Mouse (Mus musculus) erythroid progenitor cell, adult 5-6 weeks (primary cell): ENCODE measurements around the gene Fam186b. TPM values are rescaled to one million over a fixed set of nuclear protein-coding genes. Genes with fewer than 3 reads are reported as not detected.

ENCODE experiments used
- ATAC-seq: replicated peaks from 2 replicates; pipeline ENCODE4 v1.8.0; 2016; ENCODE audit warnings: moderate number of reproducible peaks, mild to moderate bottlenecking, moderate TSS enrichment, inconsistent platforms; ENCODE audit not compliant: poor library complexity, low FRiP score, severe bottlenecking
- total RNA-seq, 2 experiments: library from RNA; stranded (forward) in 1 of 2; stranded (reverse) in 1 of 2; fragments of 150-400 nt in 1 of 2; fragments of 186-747, 209-891 nt in 1 of 2; gene quantifications; 2 replicates each; pipeline versions ENCODE4 v1.2.3 to v1.2.4; 2015 to 2017; ENCODE audit warnings: low replicate concordance in 2 of 2

Fam186b gene
- total RNA-seq, 2 experiments from 2014 or later, result not detected

DNA sequence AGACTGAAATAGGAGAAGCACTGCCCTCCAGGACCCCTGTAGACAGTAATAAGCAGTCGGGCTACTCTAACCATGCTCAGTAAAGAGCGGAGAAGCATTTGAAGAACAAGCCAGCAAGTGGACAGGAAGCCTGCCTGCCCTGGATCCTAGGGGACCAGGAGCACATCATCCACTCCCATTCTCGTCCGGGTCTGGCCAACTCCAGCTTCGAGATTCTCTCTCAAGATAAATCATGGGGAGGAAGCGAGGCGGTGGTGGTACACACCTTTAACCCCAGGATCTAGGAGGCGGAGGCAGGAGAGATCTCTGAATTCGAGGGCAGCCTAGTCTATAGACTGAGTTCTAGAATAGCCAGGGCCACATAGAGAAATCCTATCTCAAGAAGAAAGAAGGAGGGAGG lies 28.5 kb upstream of the Fam186b start:
- ATAC-seq, result no peak

DNA sequence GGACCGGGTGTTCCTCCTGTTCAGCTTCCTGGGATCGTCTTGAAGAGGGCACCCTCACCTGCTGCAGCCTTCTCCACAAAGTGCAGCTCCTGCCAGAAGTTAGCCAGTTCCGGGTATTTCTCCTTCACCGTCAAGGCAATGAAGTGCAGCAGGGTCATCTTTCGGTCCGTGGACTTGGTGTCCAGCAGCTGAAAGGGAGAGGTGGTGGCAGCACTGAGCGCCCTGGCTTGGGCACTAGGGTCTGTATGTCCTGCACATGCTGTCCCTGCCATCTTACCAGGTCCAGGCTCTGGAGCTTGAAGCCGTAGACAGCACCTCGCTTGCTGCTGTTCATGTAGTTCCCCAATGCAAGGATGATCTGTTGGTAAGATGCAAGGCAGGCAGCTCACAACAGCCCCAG lies 25.3 kb upstream of the Fam186b start:
- no peak for ATAC-seq

DNA sequence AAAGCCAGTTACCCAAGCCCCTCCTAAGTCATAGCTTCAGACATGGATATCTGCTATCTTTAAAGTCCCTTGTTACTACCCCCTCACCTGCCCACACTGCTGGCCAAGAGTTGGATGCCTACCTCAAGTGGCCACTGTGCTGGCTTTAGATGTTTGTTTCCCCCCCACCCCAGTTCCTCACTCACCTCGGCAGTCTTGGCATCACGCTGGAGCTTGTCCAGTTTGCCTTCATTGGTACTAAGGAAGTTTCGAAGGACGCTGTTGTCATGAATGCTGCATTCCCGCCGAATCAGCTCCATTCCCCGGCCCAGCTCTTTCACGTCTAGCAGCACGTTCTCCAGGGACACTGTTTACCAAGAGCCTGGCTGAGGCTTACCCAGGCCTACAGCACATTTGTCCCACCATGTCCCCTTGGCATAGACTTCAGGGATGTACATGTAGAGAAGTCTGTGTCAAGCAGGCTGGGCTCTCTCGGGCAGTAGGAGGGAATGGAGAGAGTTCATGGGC lies 24.5 kb upstream of the Fam186b start:
- ATAC-seq, result no peak

DNA sequence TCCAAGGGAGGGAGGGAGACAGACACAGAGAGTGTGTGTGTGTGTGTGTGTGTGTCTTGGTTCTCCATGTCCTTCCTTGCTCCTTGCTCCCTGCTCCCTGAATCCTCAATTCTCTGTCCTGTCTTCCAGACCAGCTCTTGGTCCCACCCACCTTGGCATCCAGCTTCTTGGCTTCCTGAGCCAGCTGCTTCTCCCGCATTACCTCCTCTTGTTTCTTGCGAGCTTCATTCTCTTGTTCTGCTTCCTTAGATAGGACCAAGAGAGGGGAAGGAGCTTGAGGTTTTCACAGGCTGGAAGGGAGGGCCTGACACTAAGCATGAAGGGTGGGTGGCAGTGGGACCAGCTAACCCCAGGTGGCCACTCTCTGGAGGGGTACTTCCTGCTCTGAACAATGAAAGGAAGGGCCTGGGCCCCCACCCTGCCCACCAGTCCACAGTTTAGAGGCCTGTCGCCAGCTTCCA lies 23.8 kb upstream of the Fam186b start:
- ATAC-seq, result no peak

DNA sequence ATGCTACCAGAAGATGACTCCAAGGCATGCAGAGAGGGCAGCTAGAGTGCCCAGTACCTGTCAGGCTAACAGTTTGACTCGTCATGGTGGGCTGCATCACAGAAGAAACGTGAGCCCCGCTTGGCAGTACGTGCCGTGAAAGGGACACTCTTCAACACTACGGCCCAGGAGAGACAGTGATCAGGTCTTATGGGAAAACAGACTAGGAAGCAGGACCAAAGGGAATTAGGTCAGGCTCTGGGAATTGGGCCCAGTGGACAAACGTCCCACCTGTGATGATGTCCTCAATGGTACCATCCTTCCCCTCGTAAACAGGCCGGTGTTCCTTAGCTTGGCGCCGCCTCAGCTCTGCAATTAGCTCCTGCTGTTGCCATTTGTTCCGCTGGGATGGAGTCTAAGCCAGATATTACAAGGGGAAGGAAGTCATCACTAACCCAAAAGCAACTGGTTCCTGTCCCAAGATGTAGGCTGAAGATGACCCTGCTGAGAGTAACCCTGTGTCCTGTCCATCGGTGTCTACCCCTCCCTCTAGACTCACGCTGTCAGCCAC lies 23.2 kb upstream of the Fam186b start:
- no peak for ATAC-seq

DNA sequence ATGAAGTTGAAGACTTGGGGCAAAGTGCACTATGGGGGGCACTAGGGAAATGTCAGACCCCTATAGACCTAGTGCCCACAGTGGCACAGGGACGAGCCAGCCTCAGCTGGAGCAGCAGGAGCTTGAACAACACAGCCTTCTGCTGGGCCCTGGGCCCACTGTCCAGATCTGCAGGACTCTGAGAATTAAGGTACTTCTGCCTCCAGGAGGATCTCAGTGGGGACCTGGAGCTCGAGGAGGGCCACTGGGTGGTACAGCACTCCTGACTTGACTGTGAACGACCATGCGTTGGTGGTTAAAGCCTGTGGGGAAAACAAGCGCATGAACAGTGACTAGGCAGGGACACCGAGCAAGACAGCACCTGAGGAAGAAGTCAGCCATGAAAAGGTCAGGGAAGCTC lies 22.4 kb upstream of the Fam186b start:
- ATAC-seq, result no peak

DNA sequence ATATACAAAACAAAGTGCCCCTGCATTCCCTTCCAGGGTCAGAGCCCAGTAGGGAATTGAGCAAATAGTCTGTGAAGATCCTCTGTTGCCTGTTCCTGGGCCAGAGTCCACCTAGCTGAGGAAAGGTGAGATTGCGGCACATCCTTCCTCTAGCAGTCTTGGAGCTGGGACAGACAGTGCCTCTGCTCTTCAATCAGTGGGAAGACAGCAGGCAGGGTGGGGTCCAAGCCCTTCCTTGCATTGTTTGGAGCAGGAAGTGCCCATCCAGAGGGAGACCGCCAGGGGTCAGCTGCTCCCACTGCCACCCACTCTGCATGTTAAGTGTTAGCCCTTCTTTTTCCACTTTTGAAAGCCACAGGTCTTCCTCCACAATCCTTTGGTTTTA lies 21.6 kb upstream of the Fam186b start:
- ATAC-seq, result no peak

DNA sequence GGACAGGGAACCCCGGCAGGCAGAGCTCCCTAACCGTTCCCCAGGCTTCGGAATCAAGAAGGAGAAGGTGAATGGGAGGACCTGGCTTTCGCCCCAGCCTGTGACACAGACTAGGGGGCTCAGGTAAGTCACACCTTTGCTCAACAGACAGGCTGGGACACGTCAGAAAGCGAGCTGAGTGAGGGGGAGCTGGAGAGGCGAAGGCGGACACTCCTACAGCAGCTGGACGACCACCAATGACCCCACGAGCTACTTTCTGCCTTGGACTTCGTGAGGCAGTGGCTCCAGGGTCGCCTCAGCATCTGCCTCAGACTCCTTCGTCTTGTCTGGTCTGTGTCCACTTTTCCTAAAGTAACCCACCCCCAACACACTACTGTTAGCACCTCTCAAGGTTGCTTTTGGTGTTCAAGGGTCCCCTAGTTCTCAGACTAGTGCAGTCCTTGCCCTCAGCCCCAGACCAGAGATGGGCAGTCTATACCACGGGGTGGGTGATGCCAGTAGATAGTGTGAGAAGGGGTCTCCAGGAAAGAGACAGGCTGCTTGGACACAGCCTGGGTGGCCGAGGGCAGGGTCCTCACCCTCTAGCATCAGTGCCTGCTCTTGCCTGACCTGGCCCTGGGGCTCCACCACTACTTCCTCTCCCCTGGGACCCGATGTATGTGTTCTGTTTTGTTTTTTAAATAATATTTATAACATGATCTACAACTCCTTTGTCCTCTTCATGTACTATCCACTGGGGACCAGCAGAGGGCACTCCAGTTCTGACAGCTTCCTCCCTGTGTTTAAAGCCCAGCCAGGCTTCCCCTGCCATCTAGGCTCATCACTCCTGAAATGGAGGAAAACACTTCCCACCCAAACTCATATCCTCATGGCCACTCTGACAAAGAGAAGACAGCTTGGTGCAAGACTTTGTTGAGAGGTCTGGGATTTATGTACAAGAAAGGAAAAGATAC lies 20.9 kb upstream of the Fam186b start:
- ATAC-seq, result no peak

DNA sequence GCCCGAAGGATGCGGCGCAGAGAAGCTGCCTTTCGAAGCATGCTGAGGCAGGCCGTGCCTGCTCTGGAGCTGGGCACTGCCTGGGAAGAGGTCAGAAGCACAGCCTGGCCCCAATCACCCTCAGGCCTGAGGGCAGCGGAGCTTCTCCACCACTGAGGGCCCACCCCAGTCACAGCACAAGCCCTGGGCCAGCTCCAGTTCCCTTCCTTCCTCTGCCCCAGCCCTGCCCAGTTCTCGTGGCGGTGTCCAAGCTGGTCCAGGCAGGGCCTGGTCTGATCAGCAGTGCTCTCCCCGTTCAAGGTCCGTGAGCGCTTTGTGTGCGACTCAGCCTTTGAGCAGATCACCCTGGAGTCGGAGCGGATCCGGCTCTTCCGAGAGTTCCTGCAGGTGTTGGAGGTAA lies 19.2 kb upstream of the Fam186b start:
- 0 out of 2 replicates have a peak, but pooled peaks have one; percentile 33 for ATAC-seq

DNA sequence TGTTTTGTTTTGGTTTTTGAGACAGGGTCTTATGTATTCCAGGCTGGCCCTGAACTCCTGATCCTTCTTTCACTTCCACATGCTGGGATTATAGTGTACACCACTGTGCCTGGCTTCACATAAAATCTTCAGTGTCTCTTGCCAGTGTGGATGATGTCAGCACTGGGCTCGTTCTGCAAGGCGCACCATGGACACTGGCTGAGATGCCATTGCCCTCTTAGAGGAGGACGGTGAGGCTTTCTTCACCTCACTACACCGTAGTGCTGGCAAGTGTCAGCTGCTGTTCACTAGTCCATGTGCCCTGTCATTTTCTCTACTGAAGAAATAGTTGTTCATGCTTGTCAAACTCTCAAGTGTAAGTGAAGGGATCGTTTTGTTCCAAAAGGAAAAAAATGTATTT lies 14.9 kb upstream of the Fam186b start:
- ATAC-seq, result no peak

DNA sequence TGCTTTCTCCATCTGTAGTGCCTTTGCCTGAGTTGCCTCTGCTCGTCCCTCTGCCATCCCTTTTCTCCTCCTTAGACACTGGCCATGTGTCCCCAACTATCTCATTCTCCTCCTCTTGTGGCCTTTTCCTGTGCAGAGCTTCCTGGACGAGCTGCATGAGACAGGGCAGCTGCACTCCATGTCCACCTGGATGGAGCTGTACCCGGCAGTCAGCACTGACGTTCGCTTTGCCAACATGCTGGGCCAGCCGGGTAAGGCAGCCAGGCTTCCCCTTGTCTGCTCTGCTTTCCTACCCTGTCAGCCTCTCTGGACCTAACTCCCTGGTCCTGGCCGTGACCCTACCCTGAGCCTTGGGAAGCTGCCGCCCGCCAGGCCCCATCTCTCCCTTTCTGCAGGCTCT lies 13.9 kb upstream of the Fam186b start:
- no peak for ATAC-seq

DNA sequence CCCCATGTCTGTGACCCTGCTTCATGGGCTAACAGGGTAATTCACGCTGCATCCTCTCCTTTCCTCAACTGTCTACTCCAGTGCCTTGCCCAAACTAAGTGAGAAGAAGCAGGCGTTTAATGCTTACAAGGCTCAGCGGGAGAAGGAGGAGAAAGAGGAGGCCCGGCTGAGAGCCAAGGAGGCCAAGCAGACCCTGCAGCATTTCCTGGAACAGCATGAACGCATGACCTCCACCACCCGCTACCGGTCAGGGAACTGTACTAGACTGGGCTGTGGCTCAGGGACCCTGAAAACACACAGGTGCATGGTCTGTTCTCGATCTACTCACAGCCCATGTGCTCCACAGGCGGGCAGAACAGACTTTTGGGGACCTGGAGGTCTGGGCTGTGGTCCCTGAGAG lies 11.8 kb upstream of the Fam186b start:
- no peak for ATAC-seq

DNA sequence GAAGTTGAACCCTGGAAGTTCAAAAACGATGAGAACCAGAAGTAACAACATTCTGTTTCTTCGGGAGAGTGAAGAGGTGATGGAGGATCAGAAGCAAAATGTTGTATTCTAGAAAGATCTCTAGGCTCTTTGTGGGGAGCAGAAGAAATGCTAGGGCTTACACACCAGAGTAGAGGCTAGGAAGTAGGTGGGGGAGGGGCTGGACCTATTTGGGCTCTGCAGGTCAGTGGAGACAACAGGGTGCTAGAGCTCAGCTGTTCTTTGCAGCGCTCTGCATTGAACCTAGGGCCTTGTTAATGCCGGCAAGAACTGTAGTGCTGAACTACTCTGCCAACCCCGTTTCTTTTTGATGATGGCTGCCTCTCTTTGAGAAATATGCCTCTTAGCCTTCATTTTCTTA lies 525 bp upstream of the Fam186b start:
- ATAC-seq, result no peak

DNA sequence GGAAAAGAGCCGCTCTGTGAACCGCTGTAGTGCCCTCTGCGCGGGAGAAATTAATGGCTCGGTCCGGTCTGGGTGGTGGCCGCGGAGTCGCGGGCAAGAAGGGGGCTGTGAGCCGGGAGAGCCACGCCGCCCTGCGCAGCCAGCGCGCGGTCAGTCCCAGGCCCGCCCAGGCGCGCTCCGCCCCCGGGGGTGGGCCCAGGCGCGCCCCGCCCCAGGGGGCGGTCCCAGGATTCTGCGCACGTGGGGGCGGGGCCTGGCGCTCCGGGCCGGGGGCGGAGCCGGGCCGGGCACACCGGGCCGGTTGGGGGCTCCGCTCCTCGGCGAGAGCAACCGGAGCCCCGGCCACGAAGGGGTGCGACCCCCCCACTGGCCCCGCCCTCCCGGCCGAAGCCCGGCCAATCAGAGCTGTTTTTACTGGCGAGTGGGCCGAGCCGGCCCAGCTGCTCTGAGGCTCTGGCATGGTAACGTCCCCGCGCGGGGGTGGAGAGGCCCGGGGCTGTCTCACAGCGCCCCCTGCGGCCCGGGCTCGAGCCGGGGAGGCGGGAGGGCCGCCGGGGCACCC lies 794 bp downstream of the Fam186b start, which contains the start of gene Prpf40b:
Gene Prpf40b (plus strand): TSS at position 275 of the 562 bp plus-strand sequence.
- peak; percentile 90 for ATAC-seq

DNA sequence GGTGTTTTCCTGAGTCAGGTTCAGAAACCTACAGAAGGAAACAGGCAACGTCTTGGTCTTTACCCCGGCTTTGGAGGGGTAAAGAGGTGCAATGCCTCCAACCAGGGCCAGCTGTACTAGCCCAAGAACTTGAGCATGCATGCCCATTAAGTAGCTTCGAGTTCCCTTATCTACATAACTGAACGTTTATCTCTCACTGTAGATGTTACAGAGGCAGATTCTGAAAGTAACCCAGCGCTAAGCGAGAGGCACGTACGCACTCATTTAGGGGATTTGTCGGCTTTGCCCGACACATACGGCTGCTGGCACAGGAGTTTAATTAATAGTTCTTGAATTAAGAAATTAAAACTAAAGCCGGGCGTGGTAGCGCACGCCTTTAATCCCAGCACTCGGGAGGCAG lies 1.4 kb downstream of the Fam186b start:
- no peak for ATAC-seq

DNA sequence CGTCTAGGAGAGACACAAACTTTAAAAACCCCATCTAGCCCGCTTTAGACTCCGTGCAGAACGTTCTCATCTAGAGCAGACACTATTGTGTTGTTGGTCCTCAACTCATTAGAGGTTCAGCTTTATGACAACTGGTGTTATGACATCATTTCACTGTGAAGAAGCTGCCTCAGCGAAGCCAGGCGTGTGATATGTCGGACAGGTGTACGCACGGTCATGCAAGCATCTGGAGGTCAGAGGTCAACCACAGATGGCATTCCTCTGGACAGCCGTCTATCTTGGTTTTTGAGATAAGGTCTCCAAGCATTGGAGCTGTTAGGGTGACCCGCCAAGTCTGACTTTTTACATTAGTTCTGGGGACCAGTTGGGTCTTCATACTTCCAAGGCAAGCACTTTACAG lies 5.1 kb downstream of the Fam186b start:
- ATAC-seq, result no peak

DNA sequence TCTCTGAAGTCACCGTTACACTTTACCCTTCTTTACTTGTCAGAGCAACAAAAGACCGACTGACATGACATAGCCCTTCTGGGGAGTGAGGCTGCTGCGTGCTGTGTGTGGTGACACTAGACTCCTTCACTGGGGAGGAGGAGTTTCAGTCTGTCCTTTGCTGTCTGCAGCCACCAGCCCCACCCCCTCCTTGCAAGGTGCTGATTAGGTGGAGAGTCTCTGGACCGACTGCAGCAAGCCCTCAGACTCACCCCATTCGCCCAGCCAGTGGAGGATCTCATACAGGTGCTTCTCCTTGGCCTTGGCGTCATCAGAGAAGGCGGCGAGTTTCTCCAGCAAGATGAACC lies 10.5 kb downstream of the Fam186b start:
- ATAC-seq, result no peak

DNA sequence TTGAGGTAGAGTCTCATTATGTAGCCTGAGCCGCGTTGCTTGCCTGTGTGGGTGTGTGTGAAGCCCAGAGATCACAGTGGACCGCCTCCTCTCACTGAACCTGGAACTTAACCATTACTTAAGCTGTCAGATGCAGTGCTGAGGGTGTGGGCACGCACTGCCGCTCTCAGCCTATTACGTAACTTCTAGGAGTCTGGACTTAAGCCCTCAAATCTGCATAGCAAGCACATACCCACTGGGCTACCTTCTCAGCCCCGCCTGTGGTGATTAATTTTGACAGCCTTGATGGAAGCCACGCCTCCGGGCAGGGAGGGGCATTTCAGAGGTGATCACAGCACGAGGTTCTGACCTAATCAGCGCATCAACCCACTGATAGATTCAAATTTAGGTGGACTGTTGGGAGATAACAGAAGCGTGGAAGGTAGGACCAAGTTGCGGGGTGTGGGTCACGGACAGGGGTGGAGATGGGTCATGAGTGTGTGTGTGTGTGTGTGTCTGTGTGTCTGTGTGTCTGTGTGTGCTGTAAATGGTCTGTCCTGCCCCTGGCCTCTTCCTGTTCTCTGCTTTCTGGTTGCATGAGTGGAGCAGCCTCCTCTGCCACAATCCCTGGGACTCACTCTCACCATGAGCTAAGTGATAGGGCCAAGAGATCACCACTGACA lies 11.0 kb downstream of the Fam186b start:
- no peak for ATAC-seq

DNA sequence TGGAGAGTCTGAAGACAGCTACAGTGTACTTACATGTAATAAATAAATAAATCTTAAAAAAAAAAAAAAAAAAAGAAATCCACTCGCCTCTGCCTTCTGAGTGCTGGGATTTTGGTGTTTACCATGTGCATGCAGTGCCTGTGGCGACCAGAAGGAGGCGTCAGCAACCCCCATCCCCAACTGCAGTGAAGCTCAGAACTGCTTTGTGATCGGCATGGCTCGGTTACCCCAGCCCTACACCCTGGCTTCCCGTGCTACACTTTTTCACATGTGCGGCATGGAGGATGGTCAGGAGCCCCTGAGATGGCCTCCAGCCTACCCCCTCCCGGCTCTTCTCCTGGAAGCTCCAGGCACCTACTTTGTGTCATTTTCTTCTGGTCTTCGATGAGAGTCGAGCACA lies 12.2 kb downstream of the Fam186b start:
- ATAC-seq, result no peak

DNA sequence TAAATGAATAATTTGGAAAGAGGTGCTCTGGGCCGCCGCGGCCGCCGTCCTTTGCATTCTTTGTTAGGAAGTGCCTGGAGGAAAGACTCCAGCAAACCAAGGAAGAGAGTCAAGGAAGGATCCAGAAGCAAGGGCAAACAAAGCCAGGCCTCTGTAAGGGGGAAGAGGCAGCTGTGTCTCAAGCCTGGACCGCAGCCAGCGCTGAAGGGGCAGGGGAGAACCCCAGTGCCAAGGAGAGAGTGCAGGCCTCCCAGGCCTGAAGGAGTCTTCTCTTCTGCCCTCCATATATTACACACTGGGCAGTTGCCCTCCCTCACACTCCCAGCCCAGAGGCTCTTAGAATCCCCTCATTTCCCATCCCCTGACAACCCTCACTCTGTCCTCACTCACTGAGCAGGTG lies 17.4 kb downstream of the Fam186b start:
- no peak for ATAC-seq
